Mouse (Mus musculus): Measurements from ENCODE around the gene Nxpe2.

GRCm38 (mm10) chr9:48294754-48295153 lies 58.5 kb downstream of the Nxpe2 start:
- no peak for TF ChIP-seq POLR2A (IDR thresholded peaks at IDR 0.05; ENCODE audit: low read depth, low read length)
- no peak for TF ChIP-seq CTCF (conservative IDR thresholded peaks at IDR 0.05 in 1 of 2, IDR thresholded peaks at IDR 0.05 in 1 of 2; ENCODE audit: low read depth in 2 of 2, low read length in 2 of 2)

Data from CH12.LX (cell line).